Mouse (Mus musculus) liver, adult 2 months (tissue): ENCODE data around the gene Med1. TPM values are rescaled to one million over a fixed set of nuclear protein-coding genes. Genes with fewer than 3 reads are reported as not detected.

Source experiments
- DNase-seq: peaks from one replicate; pipeline ENCODE4 v3.0.0-alpha.2; 2011; ENCODE audit warnings: low read depth, low spot score; ENCODE audit errors: extremely low read depth
- H3K27ac ChIP-seq: fragments of 200-500 bp; replicated peaks from 2 replicates; pipeline ENCODE4 v1.5.1; 2012; ENCODE audit warnings: low read depth, mild to moderate bottlenecking, control low read depth, inconsistent platforms, low read length; ENCODE audit not compliant: insufficient read depth
- H3K27me3 ChIP-seq: fragments of 200-500 bp; 2 replicates; pipeline ENCODE4 v1.6.1; 2012; ENCODE audit warnings: mild to moderate bottlenecking, moderate library complexity, low read length, inconsistent platforms; ENCODE audit not compliant: control insufficient read depth, insufficient read depth
- H3K36me3 ChIP-seq: fragments of 200-500 bp; 2 replicates; pipeline ENCODE4 v1.6.1; 2012; ENCODE audit warnings: low read length, inconsistent platforms; ENCODE audit not compliant: control insufficient read depth, insufficient read depth
- H3K4me1 ChIP-seq: fragments of 200-500 bp; 2 replicates; pipeline ENCODE4 v1.6.1; 2011; ENCODE audit warnings: low read length; ENCODE audit not compliant: control insufficient read depth, insufficient read depth
- H3K4me3 ChIP-seq: fragments of 200-500 bp; 2 replicates; pipeline ENCODE4 v1.5.1; 2011; ENCODE audit warnings: low read depth, mild to moderate bottlenecking, control low read depth, low read length, moderate library complexity; ENCODE audit not compliant: insufficient read depth
- H3K79me2 ChIP-seq: fragments of 200-500 bp; 2 replicates; pipeline ENCODE4 v1.6.1; 2012; ENCODE audit warnings: inconsistent platforms, mild to moderate bottlenecking, low read length, moderate library complexity; ENCODE audit not compliant: control insufficient read depth, insufficient read depth
- H3K9ac ChIP-seq: fragments of 200-500 bp; 2 replicates; pipeline ENCODE4 v1.6.1; 2012; ENCODE audit warnings: low read depth, mild to moderate bottlenecking, control low read depth, inconsistent platforms, low read length
- CTCF ChIP-seq: fragments of 200-500 bp; IDR thresholded peaks from 2 replicates; pipeline ENCODE4 v1.5.1; 2011; ENCODE audit warnings: low read depth, low read length, control low read depth
- POLR2A ChIP-seq: fragments of 200-500 bp; IDR thresholded peaks from 2 replicates; pipeline ENCODE4 v1.6.1; 2011; ENCODE audit warnings: low read length, control low read depth; ENCODE audit not compliant: insufficient read depth; ENCODE audit errors: extremely low read depth
- WGBS: fragments of 180-500 bp; shearing (Covaris S2); methylation state at CpG from one replicate; pipeline ENCODE4 v1.1.7; 2018; 5-methylcytosine and 5-hydroxymethylcytosine counted together
- polyA plus RNA-seq: library from polyadenylated mRNA; depleted of rRNA; stranded (reverse); fragments of >200 nt; gene quantifications from 2 replicates; pipeline ENCODE4 v1.2.3, GENCODE M21; 2012
- total RNA-seq: library from RNA; depleted of rRNA; stranded (reverse); fragments of >200 nt; gene quantifications from 2 replicates; pipeline ENCODE4 v1.2.3, GENCODE M21; 2014

The Med1 gene
- total and polyA plus RNA-seq, 2 experiments: 5.6 to 10.0 TPM

DNA sequence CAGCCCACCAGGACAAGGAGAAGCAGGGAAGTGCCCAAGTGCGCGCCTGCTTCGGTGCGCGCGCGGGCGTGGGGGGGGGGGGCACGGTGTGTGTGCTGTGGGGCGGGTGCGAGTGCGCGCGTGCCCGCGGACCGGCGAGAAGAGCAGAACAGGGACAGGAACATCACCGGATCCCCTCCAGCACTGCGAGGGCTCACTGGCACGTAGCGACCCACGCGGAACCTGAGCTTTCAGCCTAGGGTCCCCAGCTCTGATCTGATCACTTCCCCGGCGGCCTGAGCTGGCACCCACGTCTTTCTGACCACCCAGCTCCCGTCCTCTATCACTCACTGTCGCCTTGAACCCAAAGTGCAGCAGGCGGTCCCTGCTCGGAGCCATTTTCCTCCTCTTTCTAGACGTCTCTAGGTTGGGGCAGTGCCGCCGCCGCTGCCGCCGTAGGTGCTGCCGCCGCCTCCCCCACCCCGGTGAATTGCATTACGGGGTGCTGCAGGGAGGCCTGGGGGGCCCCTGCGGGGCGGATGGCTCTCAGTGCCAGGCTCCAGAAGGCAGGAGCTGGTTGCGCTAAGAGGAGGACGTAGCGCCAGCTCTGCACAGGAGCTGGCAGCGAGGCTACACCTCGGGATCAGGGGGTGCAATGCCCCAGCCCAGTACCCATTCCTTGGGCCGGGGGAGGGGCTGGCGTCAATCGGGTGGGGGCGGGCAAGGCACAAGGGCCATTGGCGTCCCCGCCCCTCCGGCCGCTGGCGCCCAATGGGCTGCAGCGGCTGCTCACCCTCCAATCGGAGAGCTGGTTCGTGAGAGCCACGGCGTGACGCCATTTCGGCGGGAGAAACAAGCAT is 43.1 kb downstream of the Med1 start, which contains the start of gene Fbxl20:
Gene Fbxl20 (minus strand): TSS at position 618 of the 839 bp plus-strand sequence.
- peak; percentile 81 for DNase-seq
- H3K4me3 ChIP-seq: peak within 1 kb of the TSS; percentile 83
- H3K36me3 ChIP-seq: no peaks in the 10 kb centered on the region
- peaks cover 12% of the 10 kb centered on the region for H3K4me1 ChIP-seq
- no peak for TF ChIP-seq CTCF
- TF ChIP-seq POLR2A: 0 out of 2 replicates have a peak, but pooled peaks have one; percentile 33
- H3K9ac ChIP-seq: peak within 1 kb of the TSS; percentile 84
- H3K27ac ChIP-seq: peak within 1 kb of the TSS; percentile 92
- no peaks in the 10 kb centered on the region for H3K27me3 ChIP-seq
- WGBS: under 1% methylated on average over 64 of the region's 65 CpGs
- peaks cover 22% of the 10 kb centered on the region; the same call in 1 of the 2 replicates for H3K79me2 ChIP-seq

DNA sequence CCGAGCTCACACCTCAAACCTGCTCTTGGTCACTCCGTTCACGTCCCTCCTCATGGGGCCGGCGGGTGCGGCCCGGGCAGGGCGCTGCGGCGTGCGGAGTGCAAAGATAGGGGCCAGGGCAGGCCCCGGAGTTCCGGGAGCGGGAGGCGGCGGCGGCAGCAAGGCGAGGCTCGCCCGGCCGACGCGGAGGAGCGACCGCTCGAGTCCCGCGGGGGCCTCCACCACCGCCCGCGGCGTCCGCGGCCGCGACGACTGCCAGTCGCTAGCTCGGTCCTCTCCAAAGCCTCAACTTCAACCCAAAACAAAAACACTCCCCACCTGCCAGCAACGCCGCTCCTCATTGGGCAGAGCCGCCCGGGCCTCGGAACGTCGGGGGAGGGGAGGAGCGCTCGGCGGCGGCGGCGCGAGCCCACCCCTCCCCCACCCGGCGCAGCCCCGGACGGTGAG is 43.8 kb downstream of the Med1 start:
- H3K4me3 ChIP-seq: peak overlapping the region; percentile 83
- no peaks in the 10 kb centered on the region for H3K36me3 ChIP-seq
- peak overlapping the region; percentile 84 for H3K9ac ChIP-seq
- peaks cover 12% of the 10 kb centered on the region for H3K4me1 ChIP-seq
- TF ChIP-seq CTCF: no peak
- peak; percentile 80 for TF ChIP-seq POLR2A
- no peaks in the 10 kb centered on the region for H3K27me3 ChIP-seq
- H3K27ac ChIP-seq: peak overlapping the region; percentile 92
- DNase-seq: peak; percentile 76
- peaks cover 26% of the 10 kb centered on the region; the same call in 1 of the 2 replicates for H3K79me2 ChIP-seq
- under 1% methylated on average over 55 of the region's 57 CpGs for WGBS

GRCm38 (mm10) chr11:98148551-98149301 is 44.4 kb downstream of the Med1 start:
- under 1% methylated on average over 44 of the region's 45 CpGs for WGBS
- peak; percentile 75 for DNase-seq

GRCm38 (mm10) chr11:98145856-98146255 is 47.2 kb downstream of the Med1 start:
- H3K27me3 ChIP-seq: no peaks in the 10 kb centered on the region
- H3K4me1 ChIP-seq: peaks cover 12% of the 10 kb centered on the region
- H3K36me3 ChIP-seq: no peaks in the 10 kb centered on the region
- DNase-seq: no peak
- no peak overlapping the region for H3K4me3 ChIP-seq
- peaks cover 43% of the 10 kb centered on the region; the same call in 1 of the 2 replicates for H3K79me2 ChIP-seq
- no peak overlapping the region for H3K27ac ChIP-seq
- H3K9ac ChIP-seq: no peak overlapping the region
- TF ChIP-seq POLR2A (no peak), CTCF (no peak)
- 88% methylated on average over 7 of the region's 7 CpGs for WGBS

More at GRCm38 (mm10) chr11:98148551-98149301, 44.4 kb downstream of the Med1 start:
- Histone ChIP-seq H3K79me2 (peaks cover 27% of the 10 kb centered on the region; the same call in 1 of the 2 replicates), H3K9ac (peak overlapping the region; percentile 84), H3K4me1 (peaks cover 12% of the 10 kb centered on the region), H3K27ac (peak overlapping the region; percentile 92), H3K27me3 (no peaks in the 10 kb centered on the region), H3K36me3 (no peaks in the 10 kb centered on the region), H3K4me3 (peak overlapping the region; percentile 83)
- TF ChIP-seq CTCF (no peak), POLR2A (0 out of 2 replicates have a peak, but pooled peaks have one; percentile 26)

- Histone ChIP-seq H3K4me1 (peaks cover 11% of the 10 kb centered on the region), H3K27ac (no peak overlapping the region), H3K4me3 (no peak overlapping the region), H3K9ac (no peak overlapping the region), H3K79me2 (peaks cover 58% of the 10 kb centered on the region), H3K27me3 (no peaks in the 10 kb centered on the region), H3K36me3 (no peaks in the 10 kb centered on the region)
- TF ChIP-seq POLR2A (no peak), CTCF (no peak)
- WGBS: 88% methylated on average over 2 of the region's 2 CpGs
- DNase-seq: no peak
These were observed 50.5 kb downstream of the Med1 start for GRCm38 (mm10) chr11:98142545-98142944.
